Mouse (Mus musculus) MEL (cell line): ENCODE data around the gene Rundc1. TPM values are rescaled to one million over a fixed set of nuclear protein-coding genes. Genes with fewer than 3 reads are reported as not detected.

Experiments used
- DNase-seq: peaks from one replicate; pipeline ENCODE4 v3.0.0; 2011; ENCODE audit warnings: low read depth, low spot score
- H3K27ac ChIP-seq: 2 replicates; pipeline ENCODE4 v1.5.1; 2012; ENCODE audit warnings: low read depth, mild to moderate bottlenecking, control low read depth, low read length, moderate library complexity; ENCODE audit not compliant: control insufficient read depth
- H3K27me3 ChIP-seq, 2 experiments: fragments of 150-350 bp in 1 of 2; sonication (generic) in 1 of 2; 2 replicates each; pipeline ENCODE4 v1.6.1; 2012; ENCODE audit warnings: low read length in 2 of 2, mild to moderate bottlenecking in 2 of 2, improper control_type of control experiment in 1 of 2, moderate library complexity in 1 of 2; ENCODE audit not compliant: insufficient read depth in 2 of 2, control insufficient read depth in 1 of 2
- H3K36me3 ChIP-seq, 2 experiments: 2 replicates each; pipeline ENCODE4 v1.6.1; 2012 to 2014; ENCODE audit warnings: low read length in 2 of 2, improper control_type of control experiment in 1 of 2, inconsistent platforms in 1 of 2, mild to moderate bottlenecking in 1 of 2; ENCODE audit not compliant: insufficient read depth in 2 of 2, control insufficient read depth in 1 of 2
- H3K4me1 ChIP-seq, 2 experiments: fragments of 150-350 bp in 1 of 2; sonication (generic) in 1 of 2; 2 replicates each; pipeline ENCODE4 v1.6.1; 2012; ENCODE audit warnings: low read length in 2 of 2, improper control_type of control experiment in 1 of 2, mild to moderate bottlenecking in 1 of 2; ENCODE audit not compliant: insufficient read depth in 2 of 2, control insufficient read depth in 1 of 2
- H3K4me3 ChIP-seq, 2 experiments: fragments of 150-350 bp in 1 of 2; sonication (generic) in 1 of 2; 2 replicates each; pipeline ENCODE4 v1.5.1; 2012; ENCODE audit warnings: low read depth in 2 of 2, low read length in 2 of 2, mild to moderate bottlenecking in 2 of 2, moderate library complexity in 2 of 2, control low read depth in 1 of 2, improper control_type of control experiment in 1 of 2; ENCODE audit not compliant: control insufficient read depth in 1 of 2, insufficient read depth in 1 of 2
- H3K79me2 ChIP-seq: 2 replicates; pipeline ENCODE4 v1.6.1; 2012; ENCODE audit warnings: mild to moderate bottlenecking, low read length, moderate library complexity; ENCODE audit not compliant: control insufficient read depth, poor library complexity, insufficient read depth
- H3K9ac ChIP-seq: 2 replicates; pipeline ENCODE4 v1.6.1; 2012; ENCODE audit warnings: low read depth, mild to moderate bottlenecking, control low read depth, low read length, moderate library complexity; ENCODE audit not compliant: control insufficient read depth, poor library complexity, severe bottlenecking
- H3K9me3 ChIP-seq: fragments of 150-350 bp; sonication (generic); replicated peaks from 2 replicates; pipeline ENCODE4 v1.6.1; 2012; ENCODE audit warnings: mild to moderate bottlenecking, low read length, improper control_type of control experiment, moderate library complexity; ENCODE audit not compliant: insufficient read depth
- CHD2 ChIP-seq: IDR thresholded peaks from 2 replicates; pipeline ENCODE4 v1.6.1; 2011; ENCODE audit warnings: low read length, improper control_type of control experiment
- CTCF ChIP-seq, 3 experiments: IDR thresholded peaks in 2 of 3; conservative IDR thresholded peaks in 1 of 3; 2 replicates each; pipeline ENCODE4 v1.5.1; 2011 to 2012; ENCODE audit warnings: low read length in 3 of 3, low read depth in 2 of 3, mild to moderate bottlenecking in 2 of 3, improper control_type of control experiment in 1 of 3, inconsistent platforms in 1 of 3, mixed read lengths in 1 of 3, moderate library complexity in 1 of 3; ENCODE audit not compliant: control insufficient read depth in 1 of 3, insufficient read depth in 1 of 3, poor library complexity in 1 of 3, severe bottlenecking in 1 of 3
- E2F4 ChIP-seq: IDR thresholded peaks from 2 replicates; pipeline ENCODE4 v1.6.1; 2011; ENCODE audit warnings: low read depth, low read length, improper control_type of control experiment, borderline replicate concordance
- EP300 ChIP-seq, 2 experiments: IDR thresholded peaks; 2 replicates each; pipeline ENCODE4 v1.6.1; 2011; ENCODE audit warnings: improper control_type of control experiment in 2 of 2, low read length in 2 of 2, low read depth in 1 of 2, mild to moderate bottlenecking in 1 of 2
- ETS1 ChIP-seq: IDR thresholded peaks from 2 replicates; pipeline ENCODE4 v1.6.1; 2012; ENCODE audit warnings: low read depth, mild to moderate bottlenecking, inconsistent platforms, low read length, improper control_type of control experiment, moderate library complexity
- GABPA ChIP-seq: IDR thresholded peaks from 2 replicates; pipeline ENCODE4 v1.6.1; 2012; ENCODE audit warnings: low read depth, mild to moderate bottlenecking, inconsistent platforms, low read length, improper control_type of control experiment, moderate library complexity
- GATA1 ChIP-seq: IDR thresholded peaks from 2 replicates; pipeline ENCODE4 v1.6.1; 2011; ENCODE audit warnings: low read depth, low read length, improper control_type of control experiment
- HCFC1 ChIP-seq: IDR thresholded peaks from 2 replicates; pipeline ENCODE4 v1.6.1; 2012; ENCODE audit warnings: low read depth, mild to moderate bottlenecking, inconsistent platforms, low read length, improper control_type of control experiment, moderate library complexity
- JUND ChIP-seq: IDR thresholded peaks from 2 replicates; pipeline ENCODE4 v1.6.1; 2011; ENCODE audit warnings: low read depth, mild to moderate bottlenecking, improper control_type of control experiment, low read length
- KAT2A ChIP-seq: conservative IDR thresholded peaks from 2 replicates; pipeline ENCODE4 v1.6.1; 2012; ENCODE audit warnings: low read depth, low read length, improper control_type of control experiment, inconsistent platforms
- MAX ChIP-seq: IDR thresholded peaks from 2 replicates; pipeline ENCODE4 v1.6.1; 2011; ENCODE audit warnings: low read length, improper control_type of control experiment
- MAZ ChIP-seq: IDR thresholded peaks from 2 replicates; pipeline ENCODE4 v1.6.1; 2012; ENCODE audit warnings: low read depth, mild to moderate bottlenecking, inconsistent platforms, low read length, improper control_type of control experiment
- MEF2A ChIP-seq: IDR thresholded peaks from 2 replicates; pipeline ENCODE4 v1.6.1; 2014; ENCODE audit warnings: low read depth, mild to moderate bottlenecking, inconsistent platforms, low read length, improper control_type of control experiment; ENCODE audit not compliant: poor library complexity, insufficient replicate concordance, severe bottlenecking; ENCODE audit errors: extremely low read depth
- MXI1 ChIP-seq: IDR thresholded peaks from 2 replicates; pipeline ENCODE4 v1.6.1; 2011; ENCODE audit warnings: mild to moderate bottlenecking, low read depth, low read length, improper control_type of control experiment
- MYB ChIP-seq: IDR thresholded peaks from 2 replicates; pipeline ENCODE4 v1.6.1; 2011; ENCODE audit warnings: mild to moderate bottlenecking, low read depth, low read length, improper control_type of control experiment
- MYC ChIP-seq: IDR thresholded peaks from 2 replicates; pipeline ENCODE4 v1.6.1; 2011; ENCODE audit warnings: low read depth, mild to moderate bottlenecking, low read length, improper control_type of control experiment, moderate library complexity
- NELFE ChIP-seq: IDR thresholded peaks from 2 replicates; pipeline ENCODE4 v1.6.1; 2011; ENCODE audit warnings: low read depth, low read length, improper control_type of control experiment
- NRF1 ChIP-seq: IDR thresholded peaks from 2 replicates; pipeline ENCODE4 v1.6.1; 2014; ENCODE audit warnings: low read depth, mild to moderate bottlenecking, inconsistent platforms, low read length, improper control_type of control experiment, moderate library complexity; ENCODE audit not compliant: poor library complexity, insufficient read depth, severe bottlenecking
- POLR2A ChIP-seq, 2 experiments: IDR thresholded peaks; 2 replicates each; pipeline ENCODE4 v1.6.1; 2011 to 2012; ENCODE audit warnings: low read length in 2 of 2, mild to moderate bottlenecking in 2 of 2, control low read depth in 1 of 2, improper control_type of control experiment in 1 of 2, low read depth in 1 of 2, moderate library complexity in 1 of 2; ENCODE audit not compliant: control insufficient read depth in 1 of 2, insufficient read depth in 1 of 2, poor library complexity in 1 of 2
- POLR2AphosphoS2 ChIP-seq: IDR thresholded peaks from 2 replicates; pipeline ENCODE4 v1.6.1; 2011; ENCODE audit warnings: low read length, improper control_type of control experiment
- RAD21 ChIP-seq: IDR thresholded peaks from 2 replicates; pipeline ENCODE4 v1.6.1; 2011; ENCODE audit warnings: mild to moderate bottlenecking, low read depth, low read length, improper control_type of control experiment
- SIN3A ChIP-seq: IDR thresholded peaks from 2 replicates; pipeline ENCODE4 v1.6.1; 2012; ENCODE audit warnings: low read length, improper control_type of control experiment, inconsistent platforms
- SMC3 ChIP-seq: IDR thresholded peaks from 2 replicates; pipeline ENCODE4 v1.6.1; 2011; ENCODE audit warnings: low read depth, low read length, improper control_type of control experiment
- TAL1 ChIP-seq: IDR thresholded peaks from 2 replicates; pipeline ENCODE4 v1.6.1; 2012; ENCODE audit warnings: mild to moderate bottlenecking, inconsistent platforms, low read length, moderate library complexity, mixed read lengths
- TBP ChIP-seq: IDR thresholded peaks from 2 replicates; pipeline ENCODE4 v1.8.0; 2011; ENCODE audit warnings: low read depth, low read length, improper control_type of control experiment
- TCF12 ChIP-seq: IDR thresholded peaks from 2 replicates; pipeline ENCODE4 v1.6.1; 2014; ENCODE audit warnings: low read depth, mild to moderate bottlenecking, inconsistent platforms, low read length, improper control_type of control experiment, moderate library complexity
- UBTF ChIP-seq: IDR thresholded peaks from 2 replicates; pipeline ENCODE4 v1.6.1; 2012; ENCODE audit warnings: low read depth, mild to moderate bottlenecking, inconsistent platforms, low read length, improper control_type of control experiment, moderate library complexity, borderline replicate concordance; ENCODE audit not compliant: insufficient read depth
- USF2 ChIP-seq, 2 experiments: IDR thresholded peaks; 2 replicates each; pipeline ENCODE4 v1.6.1; 2011 to 2012; ENCODE audit warnings: improper control_type of control experiment in 2 of 2, low read length in 2 of 2, borderline replicate concordance in 1 of 2, inconsistent platforms in 1 of 2, low read depth in 1 of 2, mild to moderate bottlenecking in 1 of 2; ENCODE audit not compliant: insufficient read depth in 1 of 2
- ZC3H11A ChIP-seq: IDR thresholded peaks from 2 replicates; pipeline ENCODE4 v1.6.1; 2012; ENCODE audit warnings: low read depth, mild to moderate bottlenecking, inconsistent platforms, low read length, improper control_type of control experiment
- ZKSCAN1 ChIP-seq: IDR thresholded peaks from 2 replicates; pipeline ENCODE4 v1.6.1; 2012; ENCODE audit warnings: low read depth, mild to moderate bottlenecking, inconsistent platforms, low read length, improper control_type of control experiment, moderate library complexity
- ZMIZ1 ChIP-seq: IDR thresholded peaks from 2 replicates; pipeline ENCODE4 v1.6.1; 2012; ENCODE audit warnings: low read depth, mild to moderate bottlenecking, inconsistent platforms, low read length, improper control_type of control experiment, moderate library complexity
- polyA plus RNA-seq, 2 experiments: library from polyadenylated mRNA; stranded (reverse) in 1 of 2; unstranded in 1 of 2; fragments of >175 nt in 1 of 2; fragments of >200 nt in 1 of 2; gene quantifications; 2 replicates each; pipeline versions ENCODE4 v1.2.1 to v1.2.4; 2012; ENCODE audit warnings: low replicate concordance in 2 of 2, low read depth in 1 of 2; ENCODE audit not compliant: insufficient read length in 2 of 2, insufficient read depth in 1 of 2, missing spikeins in 1 of 2
- total RNA-seq: library from RNA; depleted of rRNA; stranded (reverse); fragments of 300-350 nt; gene quantifications from 2 replicates; pipeline ENCODE4 v1.2.3, GENCODE M21; 2012

Gene Rundc1
- total and polyA plus RNA-seq, 3 experiments: 9.2 to 13.1 TPM; not detected in 1

- TF ChIP-seq KAT2A: peak; percentile 70; the same call in 1 of the 2 replicates
- peak; percentile 66; the same call in 1 of the 2 replicates for TF ChIP-seq TCF12
- no peak for TF ChIP-seq SMC3
- peak; percentile 85; the same call in 1 of the 2 replicates for TF ChIP-seq TBP
- TF ChIP-seq UBTF: no peak; the same call in 1 of the 2 replicates
- peak; percentile 75 for TF ChIP-seq NRF1
- no peak for TF ChIP-seq MEF2A
- no peak for TF ChIP-seq GATA1
- TF ChIP-seq MYB: no peak
- peak; percentile 94; the same call in 1 of the 2 replicates for TF ChIP-seq E2F4
- TF ChIP-seq MXI1: peak; percentile 86
- peak; percentile 77; the same call in 1 of the 2 replicates for TF ChIP-seq MYC
- no peak for TF ChIP-seq ZKSCAN1
- 0 out of 2 replicates have a peak, but pooled peaks have one; percentile 8 for TF ChIP-seq JUND
- no peak for TF ChIP-seq RAD21
- TF ChIP-seq MAZ: 0 out of 2 replicates have a peak, but pooled peaks have one; percentile 15
- TF ChIP-seq CTCF (IDR thresholded peaks at IDR 0.05 in 2 of 3, conservative IDR thresholded peaks at IDR 0.05 in 1 of 3; ENCODE audit: control insufficient read depth in 1 of 3, insufficient read depth in 1 of 3, low read depth in 2 of 3, low read length in 3 of 3, poor library complexity in 1 of 3, severe bottlenecking in 1 of 3): peak in 1 of 3 experiments; percentile 2; a peak in 1 of 6 replicates
- TF ChIP-seq CHD2: no peak
- TF ChIP-seq ZC3H11A: no peak
- TF ChIP-seq EP300 (IDR thresholded peaks at IDR 0.05; ENCODE audit: low read depth in 1 of 2, low read length in 2 of 2): peak in 1 of 2 experiments; percentile 35; a peak in 1 of 4 replicates
- no peak for TF ChIP-seq POLR2AphosphoS2
- peak; percentile 90 for TF ChIP-seq HCFC1
- TF ChIP-seq POLR2A (IDR thresholded peaks at IDR 0.05; ENCODE audit: control insufficient read depth in 1 of 2, insufficient read depth in 1 of 2, low read depth in 1 of 2, low read length in 2 of 2, poor library complexity in 1 of 2): peak; percentile 69 to 77
- no peak for TF ChIP-seq GABPA
- TF ChIP-seq ETS1: peak; percentile 36; the same call in 1 of the 2 replicates
- TF ChIP-seq USF2 (IDR thresholded peaks at IDR 0.05; ENCODE audit: borderline replicate concordance in 1 of 2, insufficient read depth in 1 of 2, low read depth in 1 of 2, low read length in 2 of 2): no peak
- no peak for TF ChIP-seq TAL1
- peak; percentile 78; the same call in 1 of the 2 replicates for TF ChIP-seq ZMIZ1
- peak; percentile 62; the same call in 1 of the 2 replicates for TF ChIP-seq NELFE
- peak; percentile 35; the same call in 1 of the 2 replicates for TF ChIP-seq MAX
- peak; percentile 86 for TF ChIP-seq SIN3A
- TF ChIP-seq, all 39 proteins: peak for 18
- peak within 1 kb of the TSS; percentile 85 for H3K27ac ChIP-seq
- peak within 1 kb of the TSS; percentile 95 for H3K9ac ChIP-seq
- peaks cover 12% of the 10 kb centered on the region for H3K79me2 ChIP-seq
- H3K4me3 ChIP-seq: peak within 1 kb of the TSS; percentile 86 to 89
- DNase-seq: peak; percentile 96
- no peaks in the 10 kb centered on the region for H3K27me3 ChIP-seq
- H3K4me1 ChIP-seq: peaks cover 8 to 12% of the 10 kb centered on the region in 2 experiments
- peaks cover 2 to 19% of the 10 kb centered on the region in 2 experiments for H3K36me3 ChIP-seq
- H3K9me3 ChIP-seq: no peaks in the 10 kb centered on the region
These were observed 7.6 kb upstream of the Rundc1 start, which contains the start of gene Aarsd1 for GRCm38 (mm10) chr11:101417101-101417855. Aarsd1 (minus strand) TSS chr11:101417615.
